Comparison of ENCODE assay signal across 12 mouse cellular contexts in genomic region chr6:136521681-136522080, GRCm38 (mm10). TPM values are rescaled to one million over a fixed set of nuclear protein-coding genes. Genes with fewer than 3 reads are reported as not detected.
DNase-seq lines count a peak whose midpoint lies in the region; ATAC-seq and TF ChIP-seq lines count a peak whose summit lies in the region.
"Had no signal": no experiment of that assay in that cellular context is flagged by ENCODE, and none has a peak within 500 bp of the region (broad histone marks: within the 10 kb centered on the region; RNA-seq: fewer than 3 reads in every experiment).

No protein-coding gene starts in this region.

- no peak overlapping the region for H3K4me3 ChIP-seq in hindbrain, embryonic 14.5 days (replicated peaks; ENCODE audit: low read length)
- H3K4me3 ChIP-seq in hindbrain, postnatal 0 days (ENCODE audit: low read length) = no peak overlapping the region
- peak overlapping the region; percentile 86 for H3K4me3 ChIP-seq in megakaryocyte, embryonic 14.5 days (replicated peaks)
- no peak overlapping the region; the same call in 1 of the 2 replicates for H3K4me3 ChIP-seq in liver, embryonic 16.5 days (ENCODE audit: low read depth, low read length)
- H3K4me3 ChIP-seq in intestine, embryonic 16.5 days (ENCODE audit: low read length) = no peak overlapping the region
- H3K4me3 ChIP-seq: forebrain, embryonic 12.5 days; stomach, embryonic 15.5 days had no signal

- 0 out of 2 replicates have a peak, but pooled peaks cover 5% of the 10 kb centered on the region for H3K4me1 ChIP-seq in hindbrain, embryonic 14.5 days (replicated peaks; ENCODE audit: control insufficient read depth, insufficient read depth, low read length)
- no peaks in the 10 kb centered on the region for H3K4me1 ChIP-seq in hindbrain, postnatal 0 days (ENCODE audit: insufficient read depth, low read length)
- H3K4me1 ChIP-seq in megakaryocyte, embryonic 14.5 days = peaks cover 49% of the 10 kb centered on the region
- H3K4me1 ChIP-seq in liver, embryonic 16.5 days (ENCODE audit: control insufficient read depth, low read depth, low read length) = peaks cover 25% of the 10 kb centered on the region
- H3K4me1 ChIP-seq in intestine, embryonic 16.5 days (ENCODE audit: control insufficient read depth, insufficient read depth, low read length) = peaks cover 7% of the 10 kb centered on the region; the same call in 1 of the 2 replicates

- ATAC-seq in hindbrain, embryonic 14.5 days (ENCODE audit: low FRiP score) = no peak
- ATAC-seq in hindbrain, postnatal 0 days = no peak
- no peak for ATAC-seq in megakaryocyte, adult 5-6 weeks (ENCODE audit: poor library complexity, severe bottlenecking)
- ATAC-seq in liver, embryonic 16.5 days (ENCODE audit: low read depth) = no peak
- no peak for ATAC-seq in intestine, embryonic 16.5 days

- H3K9me3 ChIP-seq in hindbrain, embryonic 14.5 days (ENCODE audit: control insufficient read depth, low read length) = 0 out of 2 replicates have a peak, but pooled peaks cover 10% of the 10 kb centered on the region
- H3K9me3 ChIP-seq in hindbrain, postnatal 0 days (ENCODE audit: low read length) = no peaks in the 10 kb centered on the region; the same call in 1 of the 2 replicates
- H3K9me3 ChIP-seq in megakaryocyte, embryonic 14.5 days = no peaks in the 10 kb centered on the region
- no peaks in the 10 kb centered on the region for H3K9me3 ChIP-seq in liver, embryonic 16.5 days (replicated peaks; ENCODE audit: control insufficient read depth, low read length)
- H3K9me3 ChIP-seq in intestine, embryonic 16.5 days (ENCODE audit: control insufficient read depth, low read length) = 0 out of 2 replicates have a peak, but pooled peaks cover 2% of the 10 kb centered on the region
- H3K9me3 ChIP-seq: stomach, embryonic 15.5 days had no signal

- no peak for TF ChIP-seq CTCF in hindbrain, postnatal 0 days (IDR thresholded peaks at IDR 0.05; ENCODE audit: low read depth)

- no peak overlapping the region for H3K27ac ChIP-seq in hindbrain, embryonic 14.5 days
- no peak overlapping the region for H3K27ac ChIP-seq in hindbrain, postnatal 0 days
- H3K27ac ChIP-seq in liver, embryonic 16.5 days (ENCODE audit: low read length) = no peak overlapping the region
- H3K27ac ChIP-seq in intestine, embryonic 16.5 days (ENCODE audit: low read length) = no peak overlapping the region
- H3K27ac ChIP-seq: forebrain, embryonic 12.5 days; stomach, embryonic 15.5 days had no signal

- H3K27me3 ChIP-seq in hindbrain, embryonic 14.5 days (ENCODE audit: control insufficient read depth, insufficient read depth, low read length) = no peaks in the 10 kb centered on the region
- no peaks in the 10 kb centered on the region for H3K27me3 ChIP-seq in hindbrain, postnatal 0 days (ENCODE audit: insufficient read depth, low read length)
- H3K27me3 ChIP-seq in megakaryocyte, embryonic 14.5 days (replicated peaks) = no peaks in the 10 kb centered on the region
- no peaks in the 10 kb centered on the region for H3K27me3 ChIP-seq in liver, embryonic 16.5 days (ENCODE audit: control insufficient read depth, insufficient read depth, low read depth, low read length)
- H3K27me3 ChIP-seq in intestine, embryonic 16.5 days (replicated peaks; ENCODE audit: control insufficient read depth, insufficient read depth, low read length) = no peaks in the 10 kb centered on the region
- H3K27me3 ChIP-seq: forebrain, embryonic 12.5 days; stomach, embryonic 15.5 days had no signal

- H3K4me2 ChIP-seq in hindbrain, embryonic 14.5 days (replicated peaks) = peak overlapping the region; percentile 15; the same call in 1 of the 2 replicates
- H3K4me2 ChIP-seq in hindbrain, postnatal 0 days (ENCODE audit: low read depth, low read length) = no peak overlapping the region
- peak overlapping the region; percentile 24 for H3K4me2 ChIP-seq in liver, embryonic 16.5 days (ENCODE audit: low read depth, low read length)
- no peak overlapping the region for H3K4me2 ChIP-seq in intestine, embryonic 16.5 days (ENCODE audit: low read depth, low read length)
- H3K4me2 ChIP-seq: stomach, embryonic 15.5 days had no signal

- H3K9ac ChIP-seq in hindbrain, embryonic 14.5 days = no peak overlapping the region
- H3K9ac ChIP-seq in hindbrain, postnatal 0 days (replicated peaks; ENCODE audit: low read length) = no peak overlapping the region
- 0 out of 2 replicates have a peak overlapping the region, but pooled peaks have one; percentile 24 for H3K9ac ChIP-seq in liver, embryonic 16.5 days (ENCODE audit: low read depth, low read length)
- no peak overlapping the region for H3K9ac ChIP-seq in intestine, embryonic 16.5 days (ENCODE audit: low read depth, low read length)
- H3K9ac ChIP-seq: forebrain, embryonic 12.5 days; stomach, embryonic 15.5 days had no signal

- H3K36me3 ChIP-seq in hindbrain, embryonic 14.5 days (replicated peaks; ENCODE audit: control insufficient read depth, insufficient read depth) = peaks cover 15% of the 10 kb centered on the region
- no peaks in the 10 kb centered on the region for H3K36me3 ChIP-seq in hindbrain, postnatal 0 days (ENCODE audit: insufficient read depth, low read length)
- H3K36me3 ChIP-seq in megakaryocyte, embryonic 14.5 days (replicated peaks; ENCODE audit: low read length) = peaks cover 35% of the 10 kb centered on the region
- H3K36me3 ChIP-seq in liver, embryonic 16.5 days (ENCODE audit: control insufficient read depth, insufficient read depth) = peaks cover 20% of the 10 kb centered on the region
- H3K36me3 ChIP-seq in intestine, embryonic 16.5 days (ENCODE audit: control insufficient read depth, insufficient read depth, low read length) = peaks cover 2% of the 10 kb centered on the region; the same call in 1 of the 2 replicates

- DNase-seq in hindbrain, embryonic 14.5 days (ENCODE audit: low spot score) = no peak
- no peak for DNase-seq in hindbrain, postnatal 0 days (ENCODE audit: low spot score)
- peak; percentile 66 for DNase-seq in R1 (ENCODE audit: low read depth, low spot score)
- DNase-seq: layer of hippocampus, adult 9-11 months; left cerebral cortex, postnatal 4 days; right cerebral cortex, postnatal 25 days had no signal

RNA-seq across cellular contexts. Expression of gene Atf7ip, which starts 15.7 kb away (rescaled TPM):
- polyA plus RNA-seq in hindbrain, embryonic 14.5 days (2014; fragmentation: Nextera tagmentation; extraction: Ambion mirVana) = 42.8 and 49.7 TPM in 2 replicates
- 39.4 and 42.8 TPM in 2 replicates for total RNA-seq in hindbrain, postnatal 0 days (2014; rRNA removed)
- polyA plus RNA-seq in hindbrain, postnatal 0 days (2015; fragmentation: Nextera tagmentation; extraction: Ambion mirVana) = 22.9 and 25.6 TPM in 2 replicates
- 4.6 and 12.1 TPM in 2 replicates for polyA plus RNA-seq in megakaryocyte, embryonic 14.5 days (2012; ENCODE audit: insufficient read depth, low replicate concordance)
- 101 and 129 TPM in 2 replicates for total RNA-seq in megakaryocyte, adult 5-6 weeks (2015)
- total RNA-seq in megakaryocyte, adult 5-6 weeks (2017) = 80.1 and 84.8 TPM in 2 replicates
- polyA plus RNA-seq in liver, embryonic 16.5 days (2015; fragmentation: Nextera tagmentation; extraction: Ambion mirVana) = 15.9 and 18.0 TPM in 2 replicates
- 17.6 and 21.0 TPM in 2 replicates for polyA plus RNA-seq in intestine, embryonic 16.5 days (2015; fragmentation: Nextera tagmentation; extraction: Ambion mirVana)

Comparison
In these comparisons a context has a peak if more than half of its experiments do, and no peak if none do; other contexts are left out.
1. H3K4me2 ChIP-seq: peak in hindbrain, embryonic 14.5 days (single experiment) and liver, embryonic 16.5 days (single experiment); none in hindbrain, postnatal 0 days (single experiment) and intestine, embryonic 16.5 days (single experiment).